Mouse (Mus musculus) E14TG2a.4 (cell line): ENCODE measurements at regions not wholly inside any gene's neighbourhood (a gene's known extent, or its start where the extent isn't known, plus 50 kb on each side); places are given as distances from the start of the nearest gene placed in this dataset.

ENCODE experiments used
- CTCF ChIP-seq: conservative IDR thresholded peaks from 2 replicates; pipeline ENCODE4 v1.5.1; 2014; ENCODE audit warnings: low read length
- NANOG ChIP-seq: IDR thresholded peaks from 2 replicates; pipeline ENCODE4 v1.6.1; 2014; ENCODE audit warnings: borderline replicate concordance, low read length, mixed read lengths
- POU5F1 ChIP-seq: IDR thresholded peaks from 2 replicates; pipeline ENCODE4 v1.6.1; 2014; ENCODE audit warnings: low read length, borderline replicate concordance

DNA sequence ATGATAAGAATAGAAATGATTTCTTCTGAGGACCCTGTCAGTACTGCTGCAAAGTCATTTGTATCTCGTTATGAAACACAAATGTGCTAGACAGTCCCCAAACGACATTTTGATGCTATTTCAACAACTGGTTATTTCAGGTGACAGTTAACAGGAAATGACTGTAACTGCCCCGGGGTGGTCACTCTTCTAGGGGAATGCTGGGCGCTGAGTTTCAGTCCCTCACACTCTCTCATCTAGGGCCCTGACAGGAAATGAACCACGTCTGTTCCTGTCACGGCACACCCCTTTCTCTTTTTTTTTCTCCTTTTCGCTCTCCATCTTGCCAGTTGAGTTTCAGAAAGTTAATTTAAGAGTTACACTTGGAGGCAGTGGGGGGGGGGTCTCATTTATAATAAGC lies 556.2 kb downstream of the Ccdc171 start:
- TF ChIP-seq POU5F1: no peak
- no peak for TF ChIP-seq CTCF
- TF ChIP-seq NANOG: no peak
